Mouse (Mus musculus) heart, adult 2 months (tissue): ENCODE data around the gene Eef1e1. TPM values are rescaled to one million over a fixed set of nuclear protein-coding genes. Genes with fewer than 3 reads are reported as not detected.

ENCODE experiments used
- DNase-seq, 2 experiments: peaks; one replicate each; pipeline ENCODE4 v3.0.0; 2021
- H3K27ac ChIP-seq: fragments of 200-600 bp; 2 replicates; pipeline ENCODE4 v1.8.1; 2022
- H3K27me3 ChIP-seq: fragments of 200-500 bp; 2 replicates; pipeline ENCODE4 v1.6.1; 2012; ENCODE audit warnings: mild to moderate bottlenecking, low read length, inconsistent platforms, mixed read lengths; ENCODE audit not compliant: control insufficient read depth, insufficient read depth
- H3K36me3 ChIP-seq: fragments of 200-500 bp; 2 replicates; pipeline ENCODE4 v1.6.1; 2012; ENCODE audit warnings: low read length, inconsistent platforms; ENCODE audit not compliant: control insufficient read depth, insufficient read depth
- H3K4me1 ChIP-seq: fragments of 200-500 bp; 2 replicates; pipeline ENCODE4 v1.6.1; 2011; ENCODE audit warnings: low read length; ENCODE audit not compliant: control insufficient read depth, insufficient read depth
- H3K4me3 ChIP-seq: fragments of 200-600 bp; 2 replicates; pipeline ENCODE4 v1.8.1; 2022
- H3K79me2 ChIP-seq: fragments of 200-500 bp; replicated peaks from 2 replicates; pipeline ENCODE4 v1.6.1; 2012; ENCODE audit warnings: mild to moderate bottlenecking, inconsistent platforms, low read length, moderate library complexity, mixed read lengths; ENCODE audit not compliant: control insufficient read depth, insufficient read depth
- H3K9ac ChIP-seq: fragments of 200-500 bp; 2 replicates; pipeline ENCODE4 v1.6.1; 2012; ENCODE audit warnings: low read depth, mild to moderate bottlenecking, control low read depth, inconsistent platforms, low read length, mixed read lengths
- CTCF ChIP-seq: fragments of 200-600 bp; IDR thresholded peaks from 2 replicates; pipeline ENCODE4 v1.8.1; 2022; ENCODE audit warnings: antibody characterized with exemption, mild to moderate bottlenecking, moderate library complexity
- EP300 ChIP-seq: fragments of 200-500 bp; IDR thresholded peaks from 2 replicates; pipeline ENCODE4 v1.6.1; 2011; ENCODE audit warnings: low read depth, low read length, control low read depth; ENCODE audit not compliant: insufficient read depth
- POLR2A ChIP-seq: fragments of 200-500 bp; IDR thresholded peaks from 2 replicates; pipeline ENCODE4 v1.6.1; 2011; ENCODE audit warnings: mild to moderate bottlenecking, low read depth, low read length, control low read depth; ENCODE audit not compliant: insufficient read depth
- WGBS: fragments of 180-500 bp; shearing (Covaris S2); methylation state at CpG from one replicate; pipeline ENCODE4 v1.1.7; 2018; 5-methylcytosine and 5-hydroxymethylcytosine counted together
- intact Hi-C: fragments of 180-260 bp; cut with DNase I; formaldehyde crosslinking; loops from one replicate; pipeline ENCODE4 v1.15.1; 2025
- polyA plus RNA-seq: library from polyadenylated mRNA; depleted of rRNA; stranded (reverse); fragments of >200 nt; gene quantifications from 2 replicates; pipeline ENCODE4 v1.2.3, GENCODE M21; 2012
- total RNA-seq, 2 experiments: library from RNA; stranded (reverse); gene quantifications; 2 replicates each; pipeline ENCODE4 v1.2.3; 2021

Eef1e1 gene
- total and polyA plus RNA-seq, 3 experiments, result 3.9 to 11.6 (median 11.0) TPM

DNA sequence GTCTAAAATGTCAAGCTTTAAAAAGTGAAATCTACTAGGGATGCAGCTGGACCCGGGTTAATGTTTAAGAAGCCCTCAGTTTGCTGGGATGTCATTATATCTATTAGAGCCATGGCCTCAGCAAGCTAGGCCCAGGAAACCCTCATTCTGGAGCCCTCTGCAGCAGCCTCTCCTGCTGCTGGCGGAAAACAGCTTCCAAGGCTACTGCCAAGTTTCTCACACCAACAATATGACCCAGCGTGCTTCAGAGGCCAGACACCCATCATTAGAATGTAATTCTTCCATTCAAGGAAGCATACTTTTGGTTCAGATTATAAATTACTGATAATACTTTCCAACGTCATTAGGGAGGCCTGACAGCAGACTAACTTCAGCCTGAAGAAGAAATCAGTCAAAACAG lies 42.0 kb downstream of the Eef1e1 start:
- intact Hi-C loops, result no loop called here
- no peak for DNase-seq

DNA sequence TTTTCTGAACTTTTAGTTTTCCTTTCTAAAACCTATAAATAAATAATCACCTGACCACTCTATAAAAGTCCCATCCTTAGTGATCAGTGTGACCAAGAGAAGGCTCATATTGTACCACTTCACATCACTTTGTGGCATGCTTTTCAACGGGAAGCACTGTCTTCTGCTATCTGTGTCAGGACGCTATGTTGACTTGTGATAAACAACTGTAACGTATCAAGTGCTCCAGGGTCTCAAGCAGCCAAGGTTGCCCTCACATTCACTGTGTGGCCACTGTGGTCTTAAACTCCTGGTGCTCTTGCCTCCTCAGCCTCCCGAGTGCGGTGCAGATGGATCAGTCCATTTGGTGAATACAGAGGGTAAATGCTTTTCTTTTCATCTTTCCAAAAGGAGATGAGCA lies 43.2 kb downstream of the Eef1e1 start:
- H3K36me3 ChIP-seq, result no peaks in the 10 kb centered on the region
- no peak for TF ChIP-seq EP300
- TF ChIP-seq CTCF, result no peak
- TF ChIP-seq POLR2A, result no peak
- H3K9ac ChIP-seq, result no peak overlapping the region
- no peak overlapping the region for H3K27ac ChIP-seq
- no peaks in the 10 kb centered on the region for H3K79me2 ChIP-seq
- WGBS, result 83% methylated on average over 5 of the region's 5 CpGs
- DNase-seq, result no peak
- peaks cover 5% of the 10 kb centered on the region for H3K4me1 ChIP-seq
- intact Hi-C loops, result no loop called here
- H3K4me3 ChIP-seq, result no peak overlapping the region
- H3K27me3 ChIP-seq, result no peaks in the 10 kb centered on the region

More for the DNA sequence above, 42.0 kb downstream of the Eef1e1 start:
- H3K9ac ChIP-seq, result no peak overlapping the region
- H3K27ac ChIP-seq, result no peak overlapping the region
- 56% methylated on average over 4 of the region's 4 CpGs for WGBS
- no peaks in the 10 kb centered on the region for H3K79me2 ChIP-seq
- no peak for TF ChIP-seq POLR2A
- no peak for TF ChIP-seq CTCF
- TF ChIP-seq EP300, result no peak
- no peaks in the 10 kb centered on the region for H3K36me3 ChIP-seq
- peaks cover 4% of the 10 kb centered on the region for H3K4me1 ChIP-seq
- no peak overlapping the region for H3K4me3 ChIP-seq
- no peaks in the 10 kb centered on the region for H3K27me3 ChIP-seq

DNA sequence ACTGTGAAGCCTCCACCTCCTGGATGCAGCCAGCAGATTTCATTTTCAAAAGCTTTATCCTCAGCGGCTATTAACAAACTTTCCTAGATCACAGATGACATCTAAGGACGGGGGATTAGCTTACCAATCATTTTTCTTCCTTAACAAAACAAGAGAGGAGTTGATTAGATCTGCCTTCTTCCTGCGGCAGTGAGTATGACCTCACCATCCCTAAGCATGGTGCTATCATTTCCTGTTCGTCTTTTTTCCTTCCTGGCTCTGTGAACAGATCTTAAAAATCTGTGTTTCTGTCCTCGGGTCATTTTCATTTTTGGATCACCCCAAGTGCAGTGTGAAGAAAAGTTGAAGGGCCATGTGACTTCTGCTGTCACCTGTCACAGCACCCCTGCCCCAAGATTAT lies 44.6 kb downstream of the Eef1e1 start:
- no peak for DNase-seq
- H3K27ac ChIP-seq, result peak overlapping the region; percentile 55
- no peaks in the 10 kb centered on the region for H3K27me3 ChIP-seq

GRCm38 (mm10) chr13:38613583-38613982 lies 45.3 kb downstream of the Eef1e1 start:
- no peak for DNase-seq
- H3K79me2 ChIP-seq, result no peaks in the 10 kb centered on the region
- H3K4me3 ChIP-seq, result no peak overlapping the region; the same call in 1 of the 2 replicates
- intact Hi-C loops, result no loop called here
- TF ChIP-seq CTCF, result no peak
- no peak for TF ChIP-seq POLR2A
- TF ChIP-seq EP300, result no peak
- H3K4me1 ChIP-seq, result peaks cover 8% of the 10 kb centered on the region
- peak overlapping the region; percentile 55 for H3K27ac ChIP-seq
- no peak overlapping the region for H3K9ac ChIP-seq
- no peaks in the 10 kb centered on the region for H3K27me3 ChIP-seq
- H3K36me3 ChIP-seq, result no peaks in the 10 kb centered on the region
- WGBS, result 62% methylated on average over 8 of the region's 8 CpGs

More for the DNA sequence above, 44.6 kb downstream of the Eef1e1 start:
- no peak for TF ChIP-seq CTCF
- no peak for TF ChIP-seq POLR2A
- TF ChIP-seq EP300, result no peak
- H3K4me1 ChIP-seq, result peaks cover 8% of the 10 kb centered on the region
- peak overlapping the region; percentile 0; the same call in 1 of the 2 replicates for H3K4me3 ChIP-seq
- 41% methylated on average over 5 of the region's 5 CpGs for WGBS
- intact Hi-C loops, result no loop called here
- no peaks in the 10 kb centered on the region for H3K79me2 ChIP-seq
- H3K9ac ChIP-seq, result no peak overlapping the region
- H3K36me3 ChIP-seq, result no peaks in the 10 kb centered on the region

GRCm38 (mm10) chr13:38612608-38613007 lies 46.2 kb downstream of the Eef1e1 start:
- Histone ChIP-seq H3K27me3 (no peaks in the 10 kb centered on the region), H3K9ac (no peak overlapping the region), H3K4me1 (peaks cover 8% of the 10 kb centered on the region), H3K36me3 (no peaks in the 10 kb centered on the region), H3K79me2 (no peaks in the 10 kb centered on the region), H3K4me3 (no peak overlapping the region), H3K27ac (no peak overlapping the region)
- TF ChIP-seq CTCF, result no peak
- no peak for TF ChIP-seq POLR2A
- TF ChIP-seq EP300, result no peak
- 93% methylated on average over 9 of the region's 9 CpGs for WGBS
- intact Hi-C loops, result no loop called here
- DNase-seq, result no peak

- Histone ChIP-seq H3K27me3 (no peaks in the 10 kb centered on the region), H3K4me3 (no peak overlapping the region)
- intact Hi-C loops, result no loop called here
These were observed 46.7 kb downstream of the Eef1e1 start for GRCm38 (mm10) chr13:38612179-38612578.

More at GRCm38 (mm10) chr13:38612179-38612578, 46.7 kb downstream of the Eef1e1 start:
- peaks cover 8% of the 10 kb centered on the region for H3K4me1 ChIP-seq
- H3K36me3 ChIP-seq, result no peaks in the 10 kb centered on the region
- H3K9ac ChIP-seq, result no peak overlapping the region
- no peak for DNase-seq
- TF ChIP-seq CTCF (peak; percentile 32), EP300 (no peak)
- H3K27ac ChIP-seq, result no peak overlapping the region
- 99% methylated on average over 4 of the region's 4 CpGs for WGBS
- no peaks in the 10 kb centered on the region for H3K79me2 ChIP-seq
